Mouse (Mus musculus): ENCODE data around the gene Gm47985.

DNA sequence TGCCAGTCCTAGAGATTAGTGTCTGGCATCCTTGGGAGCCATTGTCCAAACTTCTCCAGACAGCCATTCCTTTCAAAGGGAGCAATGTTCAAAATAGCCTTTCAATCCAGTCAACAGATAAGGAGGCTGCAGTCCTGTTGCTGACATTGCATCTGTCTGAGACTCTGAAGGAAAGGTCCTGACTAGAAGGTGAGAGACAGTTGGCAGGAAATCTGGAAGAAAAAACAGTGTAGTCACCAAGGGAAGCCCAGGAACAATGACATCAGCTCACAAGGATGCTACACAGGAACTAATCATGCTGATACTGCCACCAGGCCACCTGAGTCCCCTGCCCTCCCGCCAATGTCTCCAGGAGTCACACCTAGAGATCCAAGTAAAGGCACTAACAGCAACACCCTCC is 41.0 kb downstream of the Gm47985 start:
- TF ChIP-seq POLR2A (IDR thresholded peaks at IDR 0.05; ENCODE audit: low read depth, low read length), result no peak
- TF ChIP-seq CTCF (IDR thresholded peaks at IDR 0.05; ENCODE audit: extremely low read depth, insufficient read depth, insufficient read length, insufficient replicate concordance), result no peak

Measured in spleen, adult 2 months (tissue).